Mouse (Mus musculus) CH12.LX (cell line): ENCODE results near the gene Nhp2. TPM values are rescaled to one million over a fixed set of nuclear protein-coding genes. Genes with fewer than 3 reads are reported as not detected.
"Not testable (repeated sequence)": the region's sequence is repeated elsewhere in the genome, so short reads cannot be mapped to it uniquely, and the experiment has no call there.

Source experiments
- DNase-seq: peaks from one replicate; pipeline ENCODE4 v3.0.0-alpha.2; 2013; ENCODE audit errors: extremely low read depth
- H3K27ac ChIP-seq: 2 replicates; pipeline ENCODE4 v1.5.1; 2012; ENCODE audit warnings: low read depth, mild to moderate bottlenecking, control low read depth, moderate library complexity; ENCODE audit not compliant: insufficient read depth
- H3K27me3 ChIP-seq: replicated peaks from 2 replicates; pipeline ENCODE3; 2012; ENCODE audit warnings: inconsistent platforms
- H3K36me3 ChIP-seq, 2 experiments: replicated peaks in 1 of 2; 2 replicates each; pipeline versions ENCODE3 to v1.6.1; 2012; ENCODE audit warnings: inconsistent platforms in 1 of 2, low read length in 1 of 2, mild to moderate bottlenecking in 1 of 2, mixed read lengths in 1 of 2, moderate library complexity in 1 of 2; ENCODE audit not compliant: control insufficient read depth in 1 of 2, insufficient read depth in 1 of 2
- H3K4me1 ChIP-seq, 2 experiments: 2 replicates each; pipeline ENCODE4 v1.6.1; 2012; ENCODE audit warnings: inconsistent platforms in 1 of 2, moderate library complexity in 1 of 2; ENCODE audit not compliant: insufficient read depth in 2 of 2, control insufficient read depth in 1 of 2
- H3K4me2 ChIP-seq: 2 replicates; pipeline ENCODE4 v1.6.1; 2012; ENCODE audit warnings: low read depth, mild to moderate bottlenecking, control low read depth; ENCODE audit not compliant: poor library complexity, insufficient read depth, severe bottlenecking
- H3K4me3 ChIP-seq, 3 experiments: fragments of 150-350 bp in 1 of 3; sonication (generic) in 1 of 3; replicated peaks in 1 of 3; 2 replicates each; pipeline versions ENCODE3 to v1.5.1; 2011 to 2012; ENCODE audit warnings: low read depth in 2 of 3, low read length in 2 of 3, mild to moderate bottlenecking in 2 of 3, moderate library complexity in 2 of 3, control low read depth in 1 of 3, improper control_type of control experiment in 1 of 3, inconsistent platforms in 1 of 3, mixed read lengths in 1 of 3; ENCODE audit not compliant: poor library complexity in 1 of 3
- H3K79me2 ChIP-seq: replicated peaks from 2 replicates; pipeline ENCODE4 v1.6.1; 2012; ENCODE audit warnings: mild to moderate bottlenecking, moderate library complexity; ENCODE audit not compliant: control insufficient read depth, poor library complexity, insufficient read depth, severe bottlenecking; ENCODE audit errors: extremely low read depth
- H3K9ac ChIP-seq: 2 replicates; pipeline ENCODE4 v1.6.1; 2012; ENCODE audit warnings: low read depth, mild to moderate bottlenecking, control low read depth, moderate library complexity; ENCODE audit not compliant: insufficient read depth
- H3K9me3 ChIP-seq: replicated peaks from 2 replicates; pipeline ENCODE3; 2012; ENCODE audit warnings: low read length, inconsistent platforms, mixed read lengths
- CHD1 ChIP-seq: IDR thresholded peaks from 2 replicates; pipeline ENCODE4 v1.6.1; 2012; ENCODE audit warnings: low read depth, low read length, improper control_type of control experiment, inconsistent platforms
- CHD2 ChIP-seq: IDR thresholded peaks from 2 replicates; pipeline ENCODE4 v1.6.1; 2011; ENCODE audit warnings: low read length, improper control_type of control experiment
- ETS1 ChIP-seq: conservative IDR thresholded peaks from 2 replicates; pipeline ENCODE4 v1.6.1; 2012; ENCODE audit warnings: low read depth, mild to moderate bottlenecking, inconsistent platforms, low read length, improper control_type of control experiment, moderate library complexity
- MAFK ChIP-seq: IDR thresholded peaks from 2 replicates; pipeline ENCODE4 v1.6.1; 2011; ENCODE audit warnings: low read length, improper control_type of control experiment; ENCODE audit not compliant: insufficient replicate concordance
- MEF2A ChIP-seq: IDR thresholded peaks from 2 replicates; pipeline ENCODE4 v1.6.1; 2014; ENCODE audit warnings: low read depth, mild to moderate bottlenecking, inconsistent platforms, low read length, improper control_type of control experiment, borderline replicate concordance
- MXI1 ChIP-seq: IDR thresholded peaks from 2 replicates; pipeline ENCODE4 v1.6.1; 2011; ENCODE audit warnings: mild to moderate bottlenecking, low read depth, low read length, improper control_type of control experiment
- MYC ChIP-seq: IDR thresholded peaks from 2 replicates; pipeline ENCODE4 v1.6.1; 2011; ENCODE audit warnings: low read depth, mild to moderate bottlenecking, improper control_type of control experiment, low read length
- USF1 ChIP-seq: IDR thresholded peaks from 2 replicates; pipeline ENCODE4 v1.6.1; 2014; ENCODE audit warnings: low read depth, mild to moderate bottlenecking, inconsistent platforms, low read length, improper control_type of control experiment
- ZC3H11A ChIP-seq: IDR thresholded peaks from 2 replicates; pipeline ENCODE4 v1.6.1; 2012; ENCODE audit warnings: low read depth, mild to moderate bottlenecking, inconsistent platforms, low read length, improper control_type of control experiment
- dilution Hi-C: fragments of 300-500 bp; cut with MboI; formaldehyde crosslinking; loops from 2 replicates; pipeline ENCODE4 v1.14.3; 2020; ENCODE audit warnings: low sequenced_read_pairs; ENCODE audit not compliant: extremely low pct_unique_long_range_greater_than_20kb, extremely low pct_ligation_motif_present
- in situ Hi-C: fragments of 300-500 bp; cut with MboI; formaldehyde crosslinking; loops from 3 replicates; pipeline ENCODE4 v1.14.3; 2019; ENCODE audit warnings: low sequenced_read_pairs, low pct_ligation_motif_present, low pct_unique_long_range_greater_than_20kb, mixed read lengths
- polyA plus RNA-seq: library from polyadenylated mRNA; unstranded; fragments of >175 nt; gene quantifications from 2 replicates; pipeline ENCODE4 v1.2.1, GENCODE M21; 2012; ENCODE audit warnings: low read depth; ENCODE audit not compliant: insufficient read length
- total RNA-seq, 2 experiments: library from RNA; depleted of rRNA; stranded (reverse); fragments of 300-350 nt in 1 of 2; fragments of >200 nt in 1 of 2; gene quantifications; 2 replicates each; pipeline ENCODE4 v1.2.3; 2012 to 2014

Gene Nhp2
- total and polyA plus RNA-seq, 3 experiments, result 489 to 847 (median 722) TPM

GRCm38 (mm10) chr11:51661867-51662365 lies 42.4 kb downstream of the Nhp2 start:
- Histone ChIP-seq H3K4me1 (peaks cover 0 to 13% of the 10 kb centered on the region in 2 experiments; a peak in 2 of 4 replicates), H3K4me3 (no peak overlapping the region), H3K36me3 (peaks cover 2 to 5% of the 10 kb centered on the region in 2 experiments), H3K9ac (no peak overlapping the region), H3K9me3 (no peaks in the 10 kb centered on the region), H3K4me2 (no peak overlapping the region), H3K27me3 (no peaks in the 10 kb centered on the region), H3K79me2 (no peaks in the 10 kb centered on the region), H3K27ac (no peak overlapping the region)
- dilution Hi-C loops, result no loop called here
- TF ChIP-seq CHD2, result no peak
- no peak for TF ChIP-seq MYC
- no peak for TF ChIP-seq USF1
- TF ChIP-seq ETS1, result no peak
- in situ Hi-C loops, result no loop called here
- DNase-seq, result no peak

DNA sequence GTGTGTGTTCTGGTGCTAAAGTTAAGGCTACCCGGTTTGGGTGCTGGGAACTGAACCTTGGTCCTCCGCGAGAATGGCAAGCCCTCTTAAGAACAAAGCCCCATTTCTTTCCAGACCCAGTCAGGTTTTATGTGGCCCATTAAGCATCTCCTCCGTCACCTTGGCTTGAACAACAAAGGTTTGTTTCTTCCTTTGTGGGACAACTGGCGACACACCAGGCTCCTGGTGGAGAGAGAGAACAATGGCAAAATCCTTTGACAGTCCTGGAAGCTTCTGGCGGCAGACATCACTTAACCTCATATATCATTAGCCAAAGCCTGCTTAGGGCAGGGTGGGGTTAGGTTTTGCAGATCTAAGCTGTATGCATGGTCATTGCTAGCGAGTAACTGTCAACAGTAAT lies 43.1 kb downstream of the Nhp2 start:
- Histone ChIP-seq H3K79me2 (no peaks in the 10 kb centered on the region), H3K27me3 (no peaks in the 10 kb centered on the region)
- no peak for TF ChIP-seq MAFK
- TF ChIP-seq MEF2A, result no peak
- no peak for TF ChIP-seq CHD1
- TF ChIP-seq USF1, result no peak
- no peak for TF ChIP-seq ZC3H11A
- TF ChIP-seq MXI1, result no peak
- TF ChIP-seq, all 38 proteins: peak for 0
- Histone ChIP-seq H3K4me2 (no peak overlapping the region), H3K9ac (no peak overlapping the region), H3K36me3 (no peaks in the 10 kb centered on the region), H3K9me3 (no peaks in the 10 kb centered on the region), H3K4me3 (no peak overlapping the region), H3K27ac (no peak overlapping the region), H3K4me1 (peaks cover 0 to 13% of the 10 kb centered on the region in 2 experiments; a peak in 2 of 4 replicates)
- dilution Hi-C loops (no loop called here), in situ Hi-C loops (no loop called here)
- no peak for DNase-seq

- in situ Hi-C loops, H3K4me3 ChIP-seq, H3K27ac ChIP-seq, DNase-seq, H3K4me1 ChIP-seq, H3K9me3 ChIP-seq, H3K79me2 ChIP-seq, H3K27me3 ChIP-seq, H3K4me2 ChIP-seq, H3K9ac ChIP-seq, dilution Hi-C loops, H3K36me3 ChIP-seq: not testable (repeated sequence)
Measured at GRCm38 (mm10) chr11:51664747-51665146, 45.2 kb downstream of the Nhp2 start.
